Mouse (Mus musculus): Measurements from ENCODE around the gene Pax6. TPM values are rescaled to one million over a fixed set of nuclear protein-coding genes. Genes with fewer than 3 reads are reported as not detected.
A peak's percentile ranks its signal among the peaks of the same experiment; 100 is the strongest.

Pax6 gene
- total RNA-seq, 4 experiments from 2014 or later: not detected

GRCm38 (mm10) chr2:105671116-105671797 is 2.6 kb downstream of the Pax6 start:
- no peak for DNase-seq (ENCODE audit: low spot score in 2 of 2)

DNA sequence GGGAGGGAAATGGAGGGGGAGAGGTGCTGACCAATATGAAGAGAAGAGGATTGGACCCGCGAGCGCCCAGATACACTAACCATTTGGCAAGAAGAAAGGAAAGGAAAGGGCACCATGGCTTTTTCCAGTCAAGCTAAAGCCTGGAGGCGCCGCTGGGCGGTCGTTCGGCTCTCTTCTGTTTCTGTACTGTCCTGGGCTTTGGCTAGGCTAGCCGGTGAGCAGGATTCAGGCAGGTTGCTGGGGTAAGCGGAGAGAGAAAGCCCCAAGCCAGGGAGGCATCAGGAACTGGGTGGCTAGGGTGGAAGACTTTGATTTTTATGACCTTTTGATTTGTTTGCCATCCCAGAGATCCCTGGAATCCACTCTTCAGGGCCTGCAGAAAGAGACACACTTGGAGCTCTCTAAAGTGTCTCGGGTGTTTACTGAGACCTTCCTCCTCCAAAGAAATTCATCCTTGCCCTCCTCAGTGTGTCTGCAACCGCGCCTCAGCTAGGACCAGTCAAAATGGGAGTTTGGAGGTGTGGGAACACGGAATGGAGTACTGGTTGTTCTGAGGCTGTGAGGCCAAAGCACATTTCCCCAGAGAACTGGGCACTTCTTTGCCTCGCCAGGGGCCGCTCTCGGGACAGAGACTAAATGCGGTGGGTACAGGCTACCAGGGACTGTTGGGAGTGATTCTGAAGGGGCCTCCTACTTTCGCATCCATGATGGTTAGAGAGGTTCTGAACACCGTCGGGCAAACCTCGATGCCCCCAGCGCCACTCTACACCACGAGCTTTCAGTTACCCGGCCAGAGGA is 3.3 kb downstream of the Pax6 start:
- no peak for DNase-seq (ENCODE audit: low spot score in 2 of 2)

DNA sequence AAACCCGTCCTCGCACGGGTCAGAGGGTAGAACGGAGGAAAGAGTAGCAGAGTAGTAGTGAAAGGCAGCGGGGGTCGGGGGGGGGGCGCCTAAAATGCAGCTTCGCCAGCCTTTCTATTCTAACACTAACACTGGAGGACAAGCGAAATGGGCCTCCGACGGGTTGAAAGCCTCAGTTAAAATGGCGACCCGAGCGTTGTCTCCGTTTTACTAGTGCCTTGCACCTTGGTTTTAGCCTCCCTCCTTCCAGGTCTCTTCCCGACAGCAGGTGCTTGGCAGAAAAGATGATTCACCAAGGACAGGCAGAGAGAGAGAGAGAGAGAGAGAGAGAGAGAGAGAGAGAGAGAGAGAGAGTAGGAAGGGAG is 3.9 kb downstream of the Pax6 start:
- no peak for DNase-seq (ENCODE audit: low spot score in 2 of 2)

DNA sequence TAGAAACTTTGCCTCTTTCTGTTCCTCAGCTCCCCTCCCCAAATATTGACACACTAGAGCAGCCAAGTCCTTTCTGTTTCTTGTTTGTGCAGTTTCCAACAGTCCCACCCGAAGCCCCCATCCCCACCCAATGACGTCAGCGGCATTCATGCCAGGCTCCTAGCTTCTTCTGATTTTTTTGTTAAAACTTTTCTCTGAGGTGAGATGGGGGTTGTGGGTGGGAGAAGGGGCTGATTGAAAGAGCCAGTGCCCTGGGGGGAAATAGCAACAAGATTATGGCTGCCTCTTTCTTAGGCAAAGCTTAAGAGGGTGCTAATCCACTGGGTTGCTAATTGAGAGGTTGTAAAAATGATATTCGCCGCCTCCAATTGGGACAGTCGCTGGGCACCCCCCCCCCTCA is 4.4 kb downstream of the Pax6 start:
- no peak for DNase-seq (ENCODE audit: low spot score in 2 of 2)

- DNase-seq (ENCODE audit: low spot score in 2 of 2): peak in 1 of 2 experiments; percentile 33
These were observed 4.9 kb downstream of the Pax6 start for GRCm38 (mm10) chr2:105673631-105674060.

- DNase-seq (ENCODE audit: low spot score in 2 of 2): no peak
These were observed 5.6 kb downstream of the Pax6 start for GRCm38 (mm10) chr2:105674061-105674874.

DNA sequence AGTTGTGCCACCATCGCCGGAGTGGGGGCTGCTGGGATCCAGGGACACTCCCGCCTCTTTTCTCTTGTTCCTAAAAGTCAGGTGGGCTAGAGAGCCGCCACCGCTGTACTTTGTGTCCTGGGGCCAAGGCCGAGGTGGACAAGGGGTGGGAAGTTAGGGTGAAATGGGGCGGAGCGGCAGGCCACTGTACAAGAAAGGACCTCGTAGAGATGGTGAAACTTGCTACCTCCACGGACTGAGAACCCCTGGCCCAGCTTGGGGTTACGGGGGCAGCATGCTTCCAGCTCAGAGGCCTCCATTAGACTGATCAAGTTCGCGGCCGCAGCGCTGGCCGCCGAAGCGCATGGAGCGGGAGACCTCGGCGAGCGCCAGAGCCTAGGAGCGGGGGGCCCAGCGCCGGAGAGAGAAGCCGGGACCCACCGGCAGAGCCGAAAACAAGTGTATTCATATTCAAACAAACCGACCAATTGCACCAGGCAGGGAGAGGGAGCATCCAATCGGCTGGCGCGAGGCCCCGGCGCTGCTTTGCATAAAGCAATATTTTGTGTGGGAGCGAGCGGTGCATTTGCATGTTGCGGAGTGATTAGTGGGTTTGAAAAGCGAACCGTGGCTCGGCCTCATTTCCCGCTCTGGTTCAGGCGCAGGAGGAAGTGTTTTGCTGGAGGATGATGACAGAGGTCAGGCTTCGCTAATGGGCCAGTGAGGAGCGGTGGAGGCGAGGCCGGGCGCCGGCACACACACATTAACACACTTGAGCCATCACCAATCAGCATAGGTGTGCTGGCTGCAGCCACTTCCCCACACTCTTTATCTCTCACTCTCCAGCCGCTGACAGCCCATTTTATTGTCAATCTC is 6.4 kb downstream of the Pax6 start:
- no peak for DNase-seq (ENCODE audit: low spot score in 2 of 2)

DNA sequence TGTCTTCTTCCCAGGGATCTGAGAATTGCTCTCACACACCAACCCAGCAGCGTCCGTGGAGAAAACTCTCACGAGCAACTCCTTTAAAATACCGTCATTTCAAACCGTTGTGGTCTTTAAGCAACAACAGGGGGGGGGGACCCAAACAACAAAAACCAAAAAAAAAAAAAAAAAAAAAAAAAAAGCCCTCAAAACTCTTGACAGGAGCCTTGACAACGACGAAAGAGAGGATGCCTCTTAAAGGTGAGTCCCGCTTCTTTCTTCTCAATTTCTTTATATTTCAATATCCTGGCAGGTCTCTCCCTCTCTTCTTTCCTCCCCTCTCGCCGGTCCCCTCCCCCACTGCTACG is 7.0 kb downstream of the Pax6 start:
- DNase-seq (ENCODE audit: low spot score in 2 of 2): no peak

DNA sequence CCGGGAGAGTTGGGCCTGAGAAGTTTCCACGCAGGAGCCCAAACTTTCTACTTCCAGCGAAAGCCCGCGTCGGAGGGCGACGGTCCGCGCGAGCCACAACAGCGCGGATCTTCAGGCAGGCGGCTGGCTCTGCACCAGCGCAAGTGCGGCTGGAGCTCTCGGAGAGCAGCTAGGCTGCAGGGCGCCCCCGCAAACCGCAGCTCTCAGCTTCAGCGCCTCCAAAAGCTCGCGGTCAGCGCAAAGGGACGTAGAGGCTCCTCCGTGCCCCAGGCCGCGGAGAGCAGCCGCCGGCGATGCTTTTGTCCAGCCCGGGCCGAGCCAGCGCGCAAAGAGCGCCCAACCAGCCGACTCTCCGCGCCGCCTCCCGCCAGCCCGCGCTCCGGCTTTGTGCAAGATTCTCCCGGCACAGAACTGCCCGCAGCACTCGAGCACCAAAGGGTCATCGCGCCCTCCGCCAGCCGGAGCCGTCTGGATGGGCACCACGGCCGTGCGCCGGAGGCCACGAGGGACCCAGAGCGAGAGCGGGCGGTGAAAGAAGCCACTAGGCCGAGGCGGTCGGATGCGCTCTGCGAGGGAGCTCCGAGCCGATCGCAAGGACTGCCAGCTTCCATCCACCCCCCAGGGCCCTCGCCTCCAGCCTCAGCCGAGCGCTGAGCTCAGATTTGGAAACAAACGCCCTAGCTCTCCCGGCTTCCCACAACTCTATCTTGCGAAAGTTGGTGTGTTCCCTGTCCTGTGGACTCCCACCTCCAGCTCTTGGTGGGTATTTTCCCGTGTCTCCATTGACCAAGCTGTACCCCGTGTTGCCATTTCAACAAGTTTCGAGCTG is 7.6 kb downstream of the Pax6 start:
- DNase-seq (ENCODE audit: low spot score in 2 of 2): no peak

DNA sequence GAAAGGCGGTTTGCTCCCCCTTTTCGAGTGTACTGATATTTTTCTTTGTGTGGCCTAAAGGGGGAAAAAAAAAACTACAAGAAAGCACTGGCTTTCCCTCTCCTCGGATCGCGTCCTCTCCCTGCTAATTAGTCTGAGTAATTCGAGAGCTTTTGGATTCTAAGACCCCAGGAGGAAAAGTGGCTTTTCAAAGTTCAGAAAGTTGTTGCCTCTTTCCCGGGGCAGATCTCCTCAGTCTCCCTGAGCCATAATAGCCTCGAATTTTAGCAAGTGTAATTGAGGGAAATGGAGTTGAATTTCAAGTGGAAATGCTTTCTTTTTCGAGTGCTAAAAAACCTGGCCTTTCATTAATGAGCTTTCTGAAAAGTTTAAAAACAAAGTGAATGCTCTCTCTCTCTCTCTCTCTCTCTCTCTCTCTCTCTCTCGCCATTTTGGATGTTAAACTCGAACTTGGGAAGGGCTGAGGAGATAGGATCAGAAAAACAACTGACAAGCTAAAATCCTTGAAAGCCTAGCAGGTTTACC is 8.3 kb downstream of the Pax6 start:
- DNase-seq (ENCODE audit: low spot score in 2 of 2): no peak

GRCm38 (mm10) chr2:105677434-105678105 is 8.9 kb downstream of the Pax6 start:
- no peak for DNase-seq (ENCODE audit: low spot score in 2 of 2)

DNA sequence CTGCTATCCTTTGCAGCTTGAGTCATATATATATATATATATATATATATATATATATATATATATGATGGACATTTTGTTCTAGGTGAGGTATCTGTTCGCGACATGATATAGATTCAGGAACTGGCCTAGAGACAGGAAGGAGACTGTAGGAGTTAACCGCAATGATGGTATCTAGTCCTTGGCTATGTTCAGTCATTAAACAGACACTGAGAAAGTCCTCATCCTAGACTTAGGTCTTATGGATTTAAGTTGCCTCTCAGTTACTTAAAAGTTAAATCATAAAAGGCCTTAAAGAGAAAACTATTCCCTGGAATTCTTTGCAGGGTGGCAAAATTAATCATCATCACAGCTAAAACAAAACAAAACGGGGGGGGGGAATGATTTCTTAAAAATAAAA is 9.6 kb downstream of the Pax6 start:
- no peak for DNase-seq (ENCODE audit: low spot score in 2 of 2)

DNA sequence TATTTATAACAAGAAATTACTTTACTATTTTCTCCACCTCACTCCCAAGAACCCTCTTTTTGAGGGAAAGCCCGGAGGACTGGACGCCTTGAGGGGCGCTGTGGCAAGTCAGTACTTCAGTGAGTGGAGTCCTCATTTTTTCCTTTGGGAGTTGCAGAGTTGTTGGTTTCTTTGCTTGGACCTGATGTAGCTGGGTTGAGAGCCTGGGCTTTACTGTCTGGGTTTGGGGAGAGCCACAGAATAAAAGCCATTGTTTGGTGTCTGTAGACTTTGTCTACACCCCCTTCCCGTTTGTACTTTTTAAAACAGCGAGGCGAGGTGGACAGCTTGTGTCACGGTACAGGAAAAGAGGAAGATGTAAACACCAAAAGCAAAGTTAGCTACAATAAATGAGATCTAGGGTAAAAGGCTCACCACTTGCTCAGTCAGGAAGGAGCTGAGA is 10.2 kb downstream of the Pax6 start:
- DNase-seq (ENCODE audit: low spot score in 2 of 2): no peak

DNA sequence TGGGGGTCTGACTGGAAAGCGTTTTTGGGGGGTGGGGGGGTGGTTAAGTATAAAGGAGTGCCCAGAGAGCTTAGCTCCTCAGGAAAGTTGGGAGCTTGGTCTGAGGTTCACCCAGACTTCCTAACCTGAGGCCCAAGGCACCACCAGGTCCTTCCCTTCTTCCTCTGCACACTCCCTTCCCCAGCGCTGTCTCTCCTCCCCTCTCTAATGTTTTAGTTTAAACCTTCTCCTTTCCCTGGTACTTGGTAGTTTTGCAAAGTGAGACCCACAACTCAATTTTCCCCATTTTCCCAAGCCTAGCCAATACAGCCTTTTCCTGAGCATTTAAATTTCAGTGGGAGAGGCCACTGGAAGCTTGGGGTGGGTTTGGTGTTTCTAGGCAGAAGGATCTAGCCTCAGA is 10.6 kb downstream of the Pax6 start:
- no peak for DNase-seq (ENCODE audit: low spot score in 2 of 2)

- DNase-seq (ENCODE audit: low spot score in 2 of 2): no peak
These were observed 11.7 kb downstream of the Pax6 start for GRCm38 (mm10) chr2:105680146-105680998.

DNA sequence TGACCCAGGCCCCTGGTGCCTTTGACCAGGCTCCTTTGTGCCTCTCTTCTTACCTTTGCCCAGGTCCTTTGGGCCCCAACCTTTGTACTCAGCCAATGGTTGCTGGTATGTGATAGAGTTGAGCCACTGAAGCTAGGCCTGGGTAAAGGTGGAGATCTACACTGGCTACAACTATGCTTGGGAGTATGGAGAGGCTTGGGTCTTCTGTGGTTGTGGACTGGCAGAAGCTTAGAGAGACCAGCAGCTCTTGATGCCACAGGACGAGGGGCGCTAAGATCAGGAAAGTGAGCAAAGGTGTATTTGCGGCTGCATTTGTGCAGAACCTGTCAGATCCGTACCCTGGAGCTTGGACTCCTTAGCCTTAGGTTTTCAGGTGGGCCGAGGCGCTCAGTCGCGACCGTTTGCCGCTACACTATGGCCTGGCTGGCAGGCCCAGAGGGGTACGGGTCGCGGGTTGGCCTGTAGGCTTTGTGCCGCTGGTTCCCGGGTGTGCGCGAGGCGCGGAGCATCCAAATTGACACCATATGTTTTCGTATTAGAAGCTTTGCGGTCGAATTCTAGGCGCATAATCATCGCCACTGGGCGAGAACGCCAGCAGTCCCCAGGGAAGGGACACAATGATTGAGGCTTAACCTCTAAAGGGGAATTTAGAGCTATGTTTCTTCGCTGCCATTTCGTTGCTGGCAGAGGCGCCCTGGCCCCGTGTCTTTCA is 12.5 kb downstream of the Pax6 start:
- no peak for DNase-seq (ENCODE audit: low spot score in 2 of 2)

DNA sequence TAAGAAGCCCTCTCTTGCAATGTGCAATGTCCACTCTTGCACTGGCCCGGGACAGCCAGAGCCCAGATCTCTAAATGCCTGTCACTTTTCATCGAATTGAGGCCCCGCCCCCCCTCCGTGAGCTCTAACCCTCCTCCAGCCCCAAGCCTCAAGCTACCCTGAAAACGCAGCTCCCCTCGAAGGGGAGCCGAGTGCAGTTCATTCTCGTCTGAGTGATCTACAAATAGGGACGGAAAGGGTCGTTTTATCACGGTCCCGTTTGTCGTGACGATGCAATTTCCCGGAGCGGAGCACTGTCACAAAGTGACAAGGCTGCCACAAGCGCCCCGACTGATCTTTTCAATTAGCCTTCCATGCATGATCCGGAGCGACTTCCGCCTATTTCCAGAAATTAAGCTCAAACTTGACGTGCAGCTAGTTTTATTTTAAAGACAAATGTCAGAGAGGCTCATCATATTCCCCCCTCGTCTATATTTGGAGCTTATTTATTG is 13.4 kb downstream of the Pax6 start:
- no peak for DNase-seq (ENCODE audit: low spot score in 2 of 2)

Measured in gastrocnemius, adult 8-10 months (tissue).